Mouse (Mus musculus) gastrocnemius, postnatal 36 days (tissue): ENCODE data around the gene Zfp277. TPM values are rescaled to one million over a fixed set of nuclear protein-coding genes. Genes with fewer than 3 reads are reported as not detected.
A peak's percentile ranks its signal among the peaks of the same experiment; 100 is the strongest.

Experiments used
- DNase-seq, 2 experiments: peaks; one replicate each; pipeline ENCODE4 v3.0.0; 2022
- intact Hi-C: fragments of 180-260 bp; cut with DNase I; formaldehyde crosslinking; loops from one replicate; pipeline ENCODE4 v1.15.1; 2025
- total RNA-seq, 2 experiments: library from RNA; stranded (reverse); gene quantifications; 2 replicates each; pipeline ENCODE4 v1.2.3; 2021

The Zfp277 gene
- total RNA-seq, 2 experiments from 2014 or later, result 6.8 to 9.4 TPM

DNA sequence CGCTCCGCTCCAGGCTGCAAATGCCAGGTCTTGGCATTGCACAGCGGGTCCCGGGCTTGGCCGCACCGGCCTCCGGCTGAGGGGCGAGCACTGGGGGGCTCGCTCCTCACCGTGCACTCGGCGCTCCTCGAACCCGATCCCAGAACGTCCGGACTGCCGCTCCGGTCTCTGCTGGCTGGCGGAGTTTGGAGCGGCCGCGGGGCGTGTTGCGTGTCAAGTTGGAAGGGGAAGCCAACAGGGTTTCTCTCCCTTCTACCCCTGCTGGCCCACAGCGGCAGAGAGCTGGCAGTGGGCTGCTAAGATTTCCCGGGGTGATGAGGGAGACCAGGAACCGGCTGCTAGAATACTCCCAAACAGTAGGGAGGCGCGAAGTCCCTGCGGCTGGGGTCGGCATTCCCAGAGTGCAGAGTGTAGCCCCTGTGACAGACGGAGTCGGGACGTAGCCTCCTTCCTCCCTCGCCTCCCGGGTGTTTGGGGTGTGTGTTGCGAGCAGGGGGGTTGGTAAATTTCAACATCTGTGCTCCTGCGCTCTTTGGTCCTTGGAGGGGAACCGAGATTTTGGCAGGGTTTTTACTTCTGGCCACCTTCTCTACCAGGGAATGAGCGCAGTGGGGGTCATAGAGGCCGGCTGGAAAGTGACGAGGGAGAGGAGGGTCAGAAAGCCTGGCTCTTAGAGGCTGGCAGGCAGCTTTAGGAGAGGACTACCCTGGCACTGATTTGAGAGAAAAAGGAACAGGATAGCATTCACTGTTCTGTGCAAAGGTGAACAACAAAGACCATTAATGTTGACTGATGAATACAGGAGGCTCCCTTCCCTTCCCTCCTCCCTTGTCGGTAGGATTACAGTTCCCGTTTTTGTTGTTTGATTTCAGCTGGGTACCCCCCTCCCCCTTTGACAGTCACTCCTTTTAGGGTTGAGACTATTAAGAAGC is 1.0 kb upstream of the Zfp277 start:
- intact Hi-C loops, result loop anchor here (5.0 to 10.0 kb wide), 2 partner anchors 189 to 368 kb away; no protein-coding TSS in a partner anchor
- DNase-seq, result peak; percentile 36 to 48

- intact Hi-C loops, result loop anchor here (5.0 to 10.0 kb wide), 2 partner anchors 188 to 370 kb away; no protein-coding TSS in a partner anchor
- DNase-seq, result no peak
Observed at GRCm38 (mm10) chr12:40445206-40445605, 496 bp downstream of the Zfp277 start.

- intact Hi-C loops, result no loop called here
- no peak for DNase-seq
Observed at GRCm38 (mm10) chr12:40438049-40438448, 7.7 kb downstream of the Zfp277 start.

DNA sequence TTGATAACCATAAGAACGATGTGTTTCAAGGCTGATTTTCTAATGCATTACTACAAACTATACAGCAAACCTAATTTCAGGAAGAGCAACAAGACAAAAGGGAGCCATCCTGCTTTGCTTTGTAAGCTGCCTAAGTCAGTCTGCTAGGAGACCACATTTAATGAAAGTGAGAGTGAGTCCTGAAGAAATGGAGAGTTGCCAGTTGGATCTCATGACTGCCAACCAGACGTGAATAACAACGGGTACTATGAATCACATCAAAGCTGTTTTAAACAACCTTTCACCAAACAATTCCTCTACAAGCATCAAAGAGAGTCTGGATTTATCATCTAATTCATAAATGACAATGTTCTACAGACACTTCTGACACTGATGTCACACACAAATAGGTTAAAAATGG is 11.6 kb downstream of the Zfp277 start:
- intact Hi-C loops, result no loop called here
- DNase-seq, result no peak

GRCm38 (mm10) chr12:40431075-40431474 is 14.6 kb downstream of the Zfp277 start:
- no peak for DNase-seq
- intact Hi-C loops, result no loop called here

- intact Hi-C loops, result no loop called here
- DNase-seq, result no peak
Observed at GRCm38 (mm10) chr12:40429976-40430375, 15.7 kb downstream of the Zfp277 start.

DNA sequence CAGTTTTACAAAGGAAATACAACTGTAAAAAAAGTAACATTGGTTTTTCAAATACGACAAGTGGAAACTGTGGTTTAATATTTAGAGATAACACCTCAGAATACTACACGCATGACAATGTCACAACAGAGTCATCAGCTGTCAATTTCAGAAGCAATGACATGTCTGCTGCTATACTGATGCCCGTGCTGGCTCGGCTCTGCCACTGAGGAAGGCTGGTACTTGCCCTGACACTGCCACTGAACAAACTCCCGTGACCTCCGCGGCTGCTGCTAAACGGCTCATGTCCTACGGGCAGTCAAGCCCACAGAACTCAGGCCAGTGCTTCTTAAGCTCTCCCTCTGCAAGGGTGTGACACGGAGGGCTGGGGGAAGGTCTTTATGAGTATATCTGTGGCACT is 18.1 kb downstream of the Zfp277 start:
- no peak for DNase-seq
- intact Hi-C loops, result no loop called here

DNA sequence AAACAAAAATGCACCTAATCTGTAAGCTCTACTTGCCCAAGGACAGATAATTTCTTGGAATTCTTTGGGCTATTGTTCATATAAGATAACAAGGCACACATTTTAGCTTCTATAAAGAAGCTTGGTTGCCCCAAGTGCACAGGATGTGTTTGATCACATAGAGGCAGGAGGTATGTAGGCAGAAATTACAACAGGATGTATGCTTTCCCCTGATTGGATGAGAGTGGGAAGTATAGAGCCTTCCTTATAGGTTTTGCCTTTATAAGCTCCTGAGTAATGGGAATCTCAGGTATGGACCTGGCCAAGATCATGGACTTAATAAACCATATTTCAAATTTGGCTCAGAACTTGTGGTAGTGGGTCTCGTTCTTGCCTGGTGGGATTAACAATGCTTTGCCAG is 20.7 kb downstream of the Zfp277 start:
- no peak for DNase-seq
- intact Hi-C loops, result no loop called here

DNA sequence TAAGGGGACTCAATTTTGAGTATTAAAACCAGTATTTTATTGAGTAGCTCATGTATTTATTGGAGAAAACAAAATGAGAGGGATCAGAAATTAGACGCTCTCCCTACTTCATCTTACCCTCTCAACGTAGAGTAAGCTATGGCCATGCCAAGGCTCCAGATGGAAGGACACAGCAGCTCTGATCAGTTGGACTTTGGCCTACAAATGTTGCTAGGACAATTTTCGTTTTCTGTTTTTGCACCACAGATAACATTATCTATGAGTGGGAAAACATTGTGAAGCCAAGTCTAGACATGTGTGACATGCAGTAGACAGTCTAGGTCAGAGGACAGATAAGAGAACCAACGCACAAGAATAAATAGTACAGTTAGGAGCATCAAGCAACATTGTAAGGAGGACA is 28.4 kb downstream of the Zfp277 start:
- no peak for DNase-seq
- intact Hi-C loops, result no loop called here

DNA sequence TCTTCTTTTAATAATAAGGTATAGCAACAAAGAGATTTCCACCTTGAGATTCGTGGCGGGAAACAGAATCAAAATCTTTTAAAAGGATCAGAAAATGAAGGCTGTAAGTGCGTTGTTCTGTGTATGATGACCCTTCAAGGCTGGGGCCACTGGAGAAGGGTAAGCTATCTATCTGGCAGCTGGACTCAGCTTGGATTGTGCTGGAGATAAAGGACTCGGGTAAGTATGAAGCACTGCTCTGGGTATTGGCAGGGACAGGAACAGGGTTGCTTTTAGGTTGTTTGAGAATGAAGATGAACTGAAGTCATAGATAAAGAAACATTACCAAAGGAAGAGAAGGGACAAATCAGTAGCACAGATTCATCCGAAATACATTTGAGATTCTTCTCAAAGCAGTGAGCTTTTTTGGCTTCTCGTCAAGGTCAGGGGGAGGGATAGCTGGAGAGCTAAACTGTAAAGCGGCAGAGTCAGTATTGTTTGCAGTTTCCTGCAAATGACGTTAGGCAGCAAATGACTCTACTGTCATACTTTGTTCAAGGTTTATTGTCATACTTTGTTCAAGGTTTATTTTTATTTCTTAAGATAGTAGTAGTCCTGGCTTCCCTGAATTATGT is 30.3 kb downstream of the Zfp277 start:
- DNase-seq, result no peak
- intact Hi-C loops, result no loop called here

DNA sequence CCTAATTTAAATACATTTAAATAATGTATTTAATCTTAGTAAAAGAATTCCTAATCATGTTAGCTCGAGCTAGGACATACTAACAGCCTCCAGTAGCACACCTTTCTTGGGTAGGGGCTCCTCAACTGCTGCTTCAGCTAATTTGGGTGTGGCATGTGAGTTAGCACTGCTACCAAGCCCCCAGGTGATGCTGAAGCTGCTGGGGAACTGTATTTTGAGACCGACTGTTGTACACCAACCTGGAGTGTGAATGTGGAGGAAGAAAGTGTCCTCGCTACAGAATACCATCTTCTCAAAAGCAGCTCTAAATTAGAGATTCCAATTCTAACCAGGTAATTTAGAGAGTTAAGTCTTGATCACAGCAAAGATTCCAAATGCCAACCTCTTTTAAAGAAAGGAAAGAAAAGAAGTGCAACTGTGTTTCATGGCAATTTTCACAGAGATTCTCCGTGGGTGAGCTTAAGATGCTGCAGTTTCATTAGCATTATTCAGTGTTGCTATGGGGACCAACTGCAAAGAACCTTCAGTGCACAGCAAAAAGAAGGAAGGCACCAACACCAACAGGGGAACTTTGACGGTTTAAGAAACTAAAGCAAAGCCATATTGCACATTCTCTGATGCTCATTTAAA is 30.9 kb downstream of the Zfp277 start:
- intact Hi-C loops, result no loop called here
- DNase-seq, result no peak

- intact Hi-C loops, result no loop called here
- no peak for DNase-seq
Observed at GRCm38 (mm10) chr12:40399812-40400211, 45.9 kb downstream of the Zfp277 start.

GRCm38 (mm10) chr12:40399386-40399785 is 46.3 kb downstream of the Zfp277 start:
- intact Hi-C loops, result no loop called here
- no peak for DNase-seq

DNA sequence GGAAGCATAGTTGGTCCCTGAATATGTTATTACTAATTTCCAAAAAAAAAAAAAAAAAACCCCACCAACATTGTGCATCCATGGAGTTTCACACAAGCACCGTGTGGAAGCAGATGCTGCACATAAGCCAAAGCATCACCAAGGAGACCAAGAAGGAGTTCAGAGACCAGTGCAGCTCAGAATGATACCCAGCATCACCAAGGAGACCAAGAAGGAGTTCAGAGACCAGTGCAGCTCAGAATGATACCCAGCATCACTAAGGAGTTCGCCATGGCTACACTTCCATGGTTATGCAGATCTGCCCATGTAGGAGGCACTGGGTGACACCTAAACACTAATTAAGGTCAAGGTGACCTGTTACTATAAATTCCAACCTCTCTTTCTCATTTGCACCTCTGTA is 46.8 kb downstream of the Zfp277 start:
- DNase-seq, result no peak
- intact Hi-C loops, result no loop called here

DNA sequence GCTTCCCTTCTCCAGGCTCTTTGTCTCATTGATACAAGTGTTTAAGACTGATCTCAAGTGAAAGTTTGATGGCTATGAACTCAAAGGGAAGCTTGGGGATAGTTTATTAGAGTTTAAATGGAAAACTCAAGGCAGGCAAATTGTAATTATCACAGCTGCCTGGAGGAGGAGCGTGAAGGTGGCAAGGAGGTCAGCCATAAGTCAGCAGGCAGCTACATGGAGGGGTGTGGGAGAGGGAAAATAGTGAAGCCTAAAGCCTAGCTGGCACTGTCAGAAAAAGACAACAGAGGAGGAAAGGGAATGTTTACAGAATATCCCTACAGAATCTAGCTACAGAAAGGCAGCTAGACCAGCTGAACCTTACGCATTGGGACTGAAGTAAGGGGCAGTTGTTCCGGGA is 52.8 kb downstream of the Zfp277 start:
- no peak for DNase-seq
- intact Hi-C loops, result no loop called here

- intact Hi-C loops, result no loop called here
Observed at GRCm38 (mm10) chr12:40391262-40391661, 54.4 kb downstream of the Zfp277 start.

DNA sequence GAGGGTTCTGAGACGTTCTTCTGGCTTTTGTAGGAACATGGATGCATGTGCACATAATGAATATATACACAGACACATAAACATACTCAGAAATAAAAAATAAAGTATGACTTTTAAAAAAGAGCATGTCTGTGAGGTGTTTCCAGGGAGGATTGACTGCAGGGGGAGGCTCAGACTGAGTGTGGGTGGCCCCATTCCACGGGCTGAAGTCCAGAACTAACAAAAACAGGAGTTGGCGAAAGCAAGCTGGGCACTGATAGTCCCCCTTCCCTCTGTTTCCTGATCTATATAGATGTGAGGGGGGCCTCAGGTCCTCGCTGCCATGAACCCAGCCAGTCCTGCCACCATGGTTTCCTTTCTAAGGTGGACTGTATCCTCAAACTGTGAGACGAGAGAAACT is 57.9 kb downstream of the Zfp277 start:
- intact Hi-C loops, result no loop called here
- no peak for DNase-seq

More at GRCm38 (mm10) chr12:40391262-40391661, 54.4 kb downstream of the Zfp277 start:
- no peak for DNase-seq

GRCm38 (mm10) chr12:40385301-40385700 is 60.4 kb downstream of the Zfp277 start:
- intact Hi-C loops, result no loop called here
- DNase-seq, result no peak

DNA sequence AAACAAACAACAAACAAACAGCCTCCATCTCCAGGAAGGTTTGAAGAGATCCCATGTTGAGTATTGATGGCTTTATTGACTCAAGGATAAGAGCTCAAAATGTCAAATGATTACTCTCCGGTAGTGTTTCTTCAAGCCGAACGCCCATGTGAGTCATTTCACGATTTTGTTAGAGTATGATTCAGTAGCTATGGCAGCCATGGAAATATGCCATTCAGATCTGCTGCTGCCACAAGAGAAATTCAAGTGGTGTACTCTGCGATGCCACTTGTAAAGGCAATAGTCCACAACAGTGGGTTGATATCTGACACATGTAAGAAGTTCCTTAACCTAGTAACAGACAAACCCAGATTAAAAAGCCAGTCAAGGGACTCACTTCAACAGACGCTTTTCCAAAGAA is 62.0 kb downstream of the Zfp277 start:
- DNase-seq, result no peak
- intact Hi-C loops, result no loop called here

GRCm38 (mm10) chr12:40382539-40382938 is 63.2 kb downstream of the Zfp277 start:
- DNase-seq, result no peak
- intact Hi-C loops, result no loop called here

- no peak for DNase-seq
- intact Hi-C loops, result no loop called here
Observed at GRCm38 (mm10) chr12:40381824-40382223, 63.9 kb downstream of the Zfp277 start.
